In genomic region chr13:95424932-95425331, GRCm38 (mm10) we compare ENCODE assay signal across 26 mouse cellular contexts. TPM values are rescaled to one million over a fixed set of nuclear protein-coding genes. Genes with fewer than 3 reads are reported as not detected.
DNase-seq lines count a peak whose midpoint lies in the region; ATAC-seq and TF ChIP-seq lines count a peak whose summit lies in the region.
"Had no signal": no experiment of that assay in that cellular context is flagged by ENCODE, and none has a peak within 500 bp of the region (broad histone marks: within the 10 kb centered on the region; RNA-seq: fewer than 3 reads in every experiment).

No protein-coding gene starts in this region.

- H3K9me3 ChIP-seq in forebrain, embryonic 16.5 days (ENCODE audit: control insufficient read depth, low read length): no peaks in the 10 kb centered on the region
- no peaks in the 10 kb centered on the region for H3K9me3 ChIP-seq in forebrain, embryonic 13.5 days (replicated peaks)
- H3K9me3 ChIP-seq in kidney, postnatal 0 days (replicated peaks; ENCODE audit: low read length): no peaks in the 10 kb centered on the region
- H3K9me3 ChIP-seq: embryonic facial prominence, embryonic 13.5 days; G1E; heart, embryonic 13.5 days; hindbrain, embryonic 13.5 days; liver, embryonic 13.5 days had no signal

- no peaks in the 10 kb centered on the region for H3K36me3 ChIP-seq in forebrain, embryonic 16.5 days (ENCODE audit: control insufficient read depth, insufficient read depth)
- H3K36me3 ChIP-seq in forebrain, embryonic 13.5 days (ENCODE audit: poor library complexity, severe bottlenecking): no peaks in the 10 kb centered on the region
- no peaks in the 10 kb centered on the region for H3K36me3 ChIP-seq in kidney, postnatal 0 days (ENCODE audit: insufficient read depth, low read length)
- H3K36me3 ChIP-seq: embryonic facial prominence, embryonic 13.5 days; G1E; heart, embryonic 13.5 days; hindbrain, embryonic 13.5 days; liver, embryonic 13.5 days had no signal

- no peak overlapping the region for H3K4me2 ChIP-seq in forebrain, embryonic 16.5 days (ENCODE audit: low read length)
- H3K4me2 ChIP-seq in forebrain, embryonic 13.5 days: no peak overlapping the region
- H3K4me2 ChIP-seq in kidney, postnatal 0 days (ENCODE audit: low read length): no peak overlapping the region
- H3K4me2 ChIP-seq: embryonic facial prominence, embryonic 13.5 days; hindbrain, embryonic 13.5 days; liver, embryonic 13.5 days; lung, embryonic 14.5 days had no signal

- peak; percentile 28 for DNase-seq in kidney, postnatal 0 days (ENCODE audit: low spot score)
- DNase-seq in kidney, adult 11 months: no peak
- peak; percentile 42 for DNase-seq in right cerebral cortex, adult 18-20 months
- DNase-seq in right cerebral cortex, postnatal 4 days: no peak
- no peak for DNase-seq in cerebellum, adult 18-20 months
- DNase-seq: adrenal gland, adult 2 months; cerebellum, adult 2 months; cerebellum, postnatal 25 days; gastrocnemius, postnatal 25 days; heart, adult 2 months; kidney, adult 2 months; kidney, postnatal 25 days; liver, embryonic 13.5 days; lung, embryonic 14.5 days; lung, postnatal 4 days; right cerebral cortex, postnatal 25 days had no signal

- H3K4me3 ChIP-seq in forebrain, embryonic 16.5 days (replicated peaks; ENCODE audit: low read length): no peak overlapping the region
- no peak overlapping the region for H3K4me3 ChIP-seq in forebrain, embryonic 13.5 days
- H3K4me3 ChIP-seq in kidney, postnatal 0 days (replicated peaks; ENCODE audit: low read depth, low read length): no peak overlapping the region
- H3K4me3 ChIP-seq: embryonic facial prominence, embryonic 13.5 days; heart, adult 2 months; heart, embryonic 13.5 days; hindbrain, embryonic 13.5 days; liver, embryonic 13.5 days had no signal

- H3K4me1 ChIP-seq in forebrain, embryonic 16.5 days (replicated peaks; ENCODE audit: control insufficient read depth, insufficient read depth, low read length): peaks cover 7% of the 10 kb centered on the region
- peaks cover 16% of the 10 kb centered on the region for H3K4me1 ChIP-seq in forebrain, embryonic 13.5 days
- no peaks in the 10 kb centered on the region for H3K4me1 ChIP-seq in kidney, postnatal 0 days (replicated peaks; ENCODE audit: insufficient read depth, low read length)
- H3K4me1 ChIP-seq: embryonic facial prominence, embryonic 13.5 days; liver, embryonic 13.5 days had no signal

- H3K27ac ChIP-seq in forebrain, embryonic 16.5 days (ENCODE audit: low read length): no peak overlapping the region
- H3K27ac ChIP-seq in forebrain, embryonic 13.5 days: no peak overlapping the region
- no peak overlapping the region for H3K27ac ChIP-seq in kidney, postnatal 0 days
- H3K27ac ChIP-seq: embryonic facial prominence, embryonic 13.5 days; heart, adult 2 months; heart, embryonic 13.5 days; hindbrain, embryonic 13.5 days; liver, embryonic 13.5 days had no signal

- H3K9ac ChIP-seq in forebrain, embryonic 16.5 days (replicated peaks; ENCODE audit: low read depth, low read length): no peak overlapping the region
- no peak overlapping the region for H3K9ac ChIP-seq in forebrain, embryonic 13.5 days
- H3K9ac ChIP-seq in kidney, postnatal 0 days (ENCODE audit: low read depth, low read length): no peak overlapping the region
- H3K9ac ChIP-seq: embryonic facial prominence, embryonic 13.5 days; heart, embryonic 13.5 days; hindbrain, embryonic 13.5 days; liver, embryonic 13.5 days; lung, embryonic 14.5 days had no signal

- peak; percentile 40; the same call in 1 of the 2 replicates for ATAC-seq in forebrain, embryonic 16.5 days
- ATAC-seq in forebrain, embryonic 13.5 days: no peak
- no peak for ATAC-seq in kidney, postnatal 0 days (replicated peaks; ENCODE audit: low FRiP score, low read depth)
- ATAC-seq: inflammation-experienced regulatory T-cells, adult 6 months had no signal

- 74% methylated on average over 7 of the region's 7 CpGs for WGBS in forebrain, embryonic 16.5 days
- WGBS in forebrain, embryonic 13.5 days: 85% methylated on average over 7 of the region's 7 CpGs
- WGBS in kidney, postnatal 0 days: 65% methylated on average over 7 of the region's 7 CpGs

- H3K27me3 ChIP-seq in forebrain, embryonic 16.5 days (replicated peaks; ENCODE audit: control insufficient read depth, insufficient read depth, low read length): no peaks in the 10 kb centered on the region
- H3K27me3 ChIP-seq in forebrain, embryonic 13.5 days: no peaks in the 10 kb centered on the region
- no peaks in the 10 kb centered on the region for H3K27me3 ChIP-seq in kidney, postnatal 0 days (ENCODE audit: insufficient read depth, low read length)
- H3K27me3 ChIP-seq: CH12.LX; embryonic facial prominence, embryonic 13.5 days; heart, embryonic 13.5 days; hindbrain, embryonic 13.5 days; liver, embryonic 13.5 days had no signal

- TF ChIP-seq CTCF in kidney, postnatal 0 days (IDR thresholded peaks at IDR 0.05; ENCODE audit: low read depth): no peak

RNA-seq across cellular contexts. Expression of gene Crhbp, which starts 19.8 kb away (rescaled TPM):
- 0.93 and 1.2 TPM in 2 replicates for polyA plus RNA-seq in forebrain, embryonic 16.5 days (2015; fragmentation: Nextera tagmentation; extraction: Ambion mirVana)
- 0.37 TPM in 2 replicates for polyA plus RNA-seq in forebrain, embryonic 13.5 days (2015; fragmentation: Nextera tagmentation; extraction: Ambion mirVana)
- polyA plus RNA-seq in kidney, postnatal 0 days (2015; fragmentation: Nextera tagmentation; extraction: Ambion mirVana): 0.17 TPM in 1 of 2 replicates, not detected in the other
- polyA plus RNA-seq: adrenal gland, adult 2 months; G1E; heart, adult 2 months; inflammation-experienced regulatory T-cells, adult 6 months; liver, embryonic 13.5 days; spleen, adult 2 months had no signal

RNA-seq across cellular contexts. Expression of gene Aggf1, which starts 49.8 kb away (rescaled TPM):
- 42.3 and 47.3 TPM in 2 replicates for polyA plus RNA-seq in forebrain, embryonic 16.5 days (2015; fragmentation: Nextera tagmentation; extraction: Ambion mirVana)
- polyA plus RNA-seq in forebrain, embryonic 13.5 days (2015; fragmentation: Nextera tagmentation; extraction: Ambion mirVana): 41.7 and 42.0 TPM in 2 replicates
- 32.2 and 33.1 TPM in 2 replicates for polyA plus RNA-seq in kidney, postnatal 0 days (2015; fragmentation: Nextera tagmentation; extraction: Ambion mirVana)

RNA-seq across cellular contexts. Expression of gene S100z, which starts 53.6 kb away (rescaled TPM):
- not detected in 2 replicates for polyA plus RNA-seq in forebrain, embryonic 16.5 days (2015; fragmentation: Nextera tagmentation; extraction: Ambion mirVana)
- not detected in 2 replicates for polyA plus RNA-seq in forebrain, embryonic 13.5 days (2015; fragmentation: Nextera tagmentation; extraction: Ambion mirVana)
- polyA plus RNA-seq in kidney, postnatal 0 days (2015; fragmentation: Nextera tagmentation; extraction: Ambion mirVana): not detected in 2 replicates
- polyA plus RNA-seq: adrenal gland, adult 2 months; cerebellum, adult 2 months; G1E; heart, adult 2 months; heart, embryonic 13.5 days; hindbrain, embryonic 13.5 days; inflammation-experienced regulatory T-cells, adult 6 months; limb, embryonic 14.5 days; liver, embryonic 13.5 days; spleen, adult 2 months had no signal

Comparison
In these comparisons a context has a peak if more than half of its experiments do, and no peak if none do; other contexts are left out.
1. DNase-seq: peak in kidney, postnatal 0 days (single experiment) and right cerebral cortex, adult 18-20 months (single experiment); none in kidney, adult 11 months (single experiment), right cerebral cortex, postnatal 4 days (single experiment) and cerebellum, adult 18-20 months (0 of 2).